Mouse (Mus musculus) ES-Bruce4 (cell line): ENCODE data around the gene Kcnj14.

ENCODE experiments used
- CTCF ChIP-seq: IDR thresholded peaks from one replicate; pipeline ENCODE4 v1.8.1; 2011; ENCODE audit warnings: low read depth, low read length
- POLR2A ChIP-seq: IDR thresholded peaks from one replicate; pipeline ENCODE4 v1.8.1; 2011; ENCODE audit warnings: low read length; ENCODE audit not compliant: insufficient read depth

- TF ChIP-seq CTCF (no peak), POLR2A (no peak)
Observed at GRCm38 (mm10) chr7:45800546-45801204, 23.9 kb downstream of the Kcnj14 start.
